Mouse (Mus musculus): Measurements from ENCODE around the gene Cfap52. TPM values are rescaled to one million over a fixed set of nuclear protein-coding genes. Genes with fewer than 3 reads are reported as not detected.

Gene Cfap52
- polyA plus RNA-seq, 1 experiment, result 35.5 TPM

DNA sequence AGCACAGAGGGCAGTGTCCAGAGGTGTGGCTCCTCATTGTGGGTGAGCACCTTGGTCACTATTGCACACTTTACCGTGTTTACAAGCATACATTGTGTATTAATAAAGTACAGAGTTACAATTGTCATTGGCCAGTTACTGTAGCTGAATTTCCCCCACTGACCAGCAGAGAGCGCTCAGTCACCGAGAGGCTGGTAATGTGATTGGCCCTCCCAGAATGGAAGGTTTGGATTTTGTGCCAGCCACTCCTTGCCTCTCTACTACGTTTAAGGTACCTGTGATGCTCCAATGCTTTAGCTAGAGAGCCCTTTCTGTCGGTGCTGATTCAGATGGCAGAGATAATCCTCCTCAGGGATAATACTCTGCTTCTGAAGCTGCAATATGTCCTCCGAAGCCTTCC is 38.7 kb upstream of the Cfap52 start:
- no peak overlapping the region for H3K4me3 ChIP-seq
- H3K36me3 ChIP-seq (ENCODE audit: control insufficient read depth, insufficient read depth), result no peaks in the 10 kb centered on the region
- TF ChIP-seq TCF12 (IDR thresholded peaks at IDR 0.05; ENCODE audit: insufficient read depth, poor library complexity, severe bottlenecking) (no peak), REST (IDR thresholded peaks at IDR 0.05; ENCODE audit: insufficient read depth, insufficient read length) (no peak), USF1 (IDR thresholded peaks at IDR 0.05; ENCODE audit: low read depth) (no peak), SRF (IDR thresholded peaks at IDR 0.05; ENCODE audit: control insufficient read depth, insufficient read length, low read depth) (no peak), TCF3 (IDR thresholded peaks at IDR 0.05; ENCODE audit: insufficient read length, low read depth) (no peak), E2F4 (IDR thresholded peaks at IDR 0.05; ENCODE audit: insufficient read depth) (no peak), MAX (IDR thresholded peaks at IDR 0.05; ENCODE audit: low read depth) (no peak)
- no peaks in the 10 kb centered on the region for H3K27me3 ChIP-seq (ENCODE audit: control insufficient read depth, insufficient read depth, insufficient read length)
- no peak overlapping the region for H3ac ChIP-seq (ENCODE audit: control insufficient read depth, insufficient read length)
- no peak overlapping the region for H3K4me2 ChIP-seq (ENCODE audit: low read depth)
- no peaks in the 10 kb centered on the region for H3K79me2 ChIP-seq (ENCODE audit: control insufficient read depth, insufficient read depth)

GRCm38 (mm10) chr11:67999629-68000028 is 34.2 kb upstream of the Cfap52 start:
- no peaks in the 10 kb centered on the region for H3K79me2 ChIP-seq (ENCODE audit: control insufficient read depth, insufficient read depth)
- H3K36me3 ChIP-seq (ENCODE audit: control insufficient read depth, insufficient read depth), result peaks cover 7% of the 10 kb centered on the region
- no peak for TF ChIP-seq USF1 (IDR thresholded peaks at IDR 0.05; ENCODE audit: low read depth)
- TF ChIP-seq CEBPB (IDR thresholded peaks at IDR 0.05; ENCODE audit: insufficient read depth, poor library complexity, severe bottlenecking), result no peak
- no peak for TF ChIP-seq POLR2AphosphoS2 (IDR thresholded peaks at IDR 0.05; ENCODE audit: insufficient read length, low read depth)
- TF ChIP-seq POLR2A (IDR thresholded peaks at IDR 0.05; ENCODE audit: insufficient read length, low read depth), result no peak
- no peak for TF ChIP-seq SRF (IDR thresholded peaks at IDR 0.05; ENCODE audit: control insufficient read depth, insufficient read length, low read depth)
- no peak for TF ChIP-seq MYOG (IDR thresholded peaks at IDR 0.05; ENCODE audit: control insufficient read depth in 1 of 3, insufficient read depth in 1 of 3, insufficient read length in 2 of 3, low read depth in 2 of 3)
- no peak for TF ChIP-seq MAX (IDR thresholded peaks at IDR 0.05; ENCODE audit: low read depth)
- TF ChIP-seq E2F4 (IDR thresholded peaks at IDR 0.05; ENCODE audit: insufficient read depth), result no peak
- no peak for TF ChIP-seq TCF12 (IDR thresholded peaks at IDR 0.05; ENCODE audit: insufficient read depth, poor library complexity, severe bottlenecking)
- H3K4me3 ChIP-seq, result no peak overlapping the region
- H3K27me3 ChIP-seq (ENCODE audit: control insufficient read depth, insufficient read depth, insufficient read length), result no peaks in the 10 kb centered on the region
- H3ac ChIP-seq (ENCODE audit: control insufficient read depth, insufficient read length), result no peak overlapping the region
- H3K4me2 ChIP-seq (ENCODE audit: low read depth), result no peak overlapping the region

DNA sequence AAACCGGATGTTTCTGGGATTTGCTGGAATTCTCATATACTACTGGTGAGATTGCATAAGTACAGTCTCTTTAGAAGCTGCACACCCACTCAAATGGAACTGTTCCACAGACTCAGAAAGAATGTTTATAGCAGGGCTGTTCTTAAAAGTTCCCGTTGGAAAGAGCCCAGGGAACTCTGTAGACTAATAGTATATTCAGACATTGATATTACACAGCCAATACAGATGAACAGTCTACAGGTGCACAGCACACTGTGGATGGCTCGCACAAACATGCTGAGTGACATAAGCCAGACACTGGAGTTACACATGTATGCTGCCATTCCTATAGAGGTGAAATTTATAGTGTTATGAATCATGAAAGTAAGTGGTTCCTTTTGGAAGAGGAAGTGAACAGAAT is 33.5 kb upstream of the Cfap52 start:
- Histone ChIP-seq H3K79me2 (ENCODE audit: control insufficient read depth, insufficient read depth) (no peaks in the 10 kb centered on the region), H3K27me3 (ENCODE audit: control insufficient read depth, insufficient read depth, insufficient read length) (no peaks in the 10 kb centered on the region), H3K36me3 (ENCODE audit: control insufficient read depth, insufficient read depth) (peaks cover 7% of the 10 kb centered on the region), H3K4me3 (no peak overlapping the region), H3K4me2 (ENCODE audit: low read depth) (no peak overlapping the region), H3ac (ENCODE audit: control insufficient read depth, insufficient read length) (no peak overlapping the region)
- no peak for TF ChIP-seq SRF (IDR thresholded peaks at IDR 0.05; ENCODE audit: control insufficient read depth, insufficient read length, low read depth)
- TF ChIP-seq POLR2AphosphoS2 (IDR thresholded peaks at IDR 0.05; ENCODE audit: insufficient read length, low read depth), result no peak
- TF ChIP-seq MAX (IDR thresholded peaks at IDR 0.05; ENCODE audit: low read depth), result no peak
- no peak for TF ChIP-seq CEBPB (IDR thresholded peaks at IDR 0.05; ENCODE audit: insufficient read depth, poor library complexity, severe bottlenecking)
- no peak for TF ChIP-seq USF1 (IDR thresholded peaks at IDR 0.05; ENCODE audit: low read depth)
- TF ChIP-seq MYOD1 (IDR thresholded peaks at IDR 0.05; ENCODE audit: control insufficient read depth in 1 of 3, insufficient read length in 2 of 3, low read depth in 2 of 3), result no peak
- TF ChIP-seq POLR2A (IDR thresholded peaks at IDR 0.05; ENCODE audit: insufficient read length, low read depth), result no peak
- no peak for TF ChIP-seq TCF12 (IDR thresholded peaks at IDR 0.05; ENCODE audit: insufficient read depth, poor library complexity, severe bottlenecking)
- TF ChIP-seq TCF3 (IDR thresholded peaks at IDR 0.05; ENCODE audit: insufficient read length, low read depth), result no peak
- no peak for TF ChIP-seq E2F4 (IDR thresholded peaks at IDR 0.05; ENCODE audit: insufficient read depth)
- no peak for TF ChIP-seq REST (IDR thresholded peaks at IDR 0.05; ENCODE audit: insufficient read depth, insufficient read length)
- TF ChIP-seq MYOG (IDR thresholded peaks at IDR 0.05; ENCODE audit: control insufficient read depth in 1 of 3, insufficient read depth in 1 of 3, insufficient read length in 2 of 3, low read depth in 2 of 3), result no peak

- TF ChIP-seq POLR2AphosphoS2 (IDR thresholded peaks at IDR 0.05; ENCODE audit: insufficient read length, low read depth) (no peak), USF1 (IDR thresholded peaks at IDR 0.05; ENCODE audit: low read depth) (no peak), TCF3 (IDR thresholded peaks at IDR 0.05; ENCODE audit: insufficient read length, low read depth) (no peak), E2F4 (IDR thresholded peaks at IDR 0.05; ENCODE audit: insufficient read depth) (no peak), MYOG (IDR thresholded peaks at IDR 0.05; ENCODE audit: control insufficient read depth in 1 of 3, insufficient read depth in 1 of 3, insufficient read length in 2 of 3, low read depth in 2 of 3) (no peak), SRF (IDR thresholded peaks at IDR 0.05; ENCODE audit: control insufficient read depth, insufficient read length, low read depth) (no peak), MAX (IDR thresholded peaks at IDR 0.05; ENCODE audit: low read depth) (no peak), POLR2A (IDR thresholded peaks at IDR 0.05; ENCODE audit: insufficient read length, low read depth) (no peak), TCF12 (IDR thresholded peaks at IDR 0.05; ENCODE audit: insufficient read depth, poor library complexity, severe bottlenecking) (no peak), CEBPB (IDR thresholded peaks at IDR 0.05; ENCODE audit: insufficient read depth, poor library complexity, severe bottlenecking) (no peak), REST (IDR thresholded peaks at IDR 0.05; ENCODE audit: insufficient read depth, insufficient read length) (no peak), MYOD1 (IDR thresholded peaks at IDR 0.05; ENCODE audit: control insufficient read depth in 1 of 3, insufficient read length in 2 of 3, low read depth in 2 of 3) (no peak)
- H3K36me3 ChIP-seq (ENCODE audit: control insufficient read depth, insufficient read depth), result peaks cover 10% of the 10 kb centered on the region
- H3K4me2 ChIP-seq (ENCODE audit: low read depth), result no peak overlapping the region
- H3K27me3 ChIP-seq (ENCODE audit: control insufficient read depth, insufficient read depth, insufficient read length), result no peaks in the 10 kb centered on the region
- no peak overlapping the region for H3ac ChIP-seq (ENCODE audit: control insufficient read depth, insufficient read length)
- H3K4me3 ChIP-seq, result no peak overlapping the region
- no peaks in the 10 kb centered on the region for H3K79me2 ChIP-seq (ENCODE audit: control insufficient read depth, insufficient read depth)
Measured at GRCm38 (mm10) chr11:67995965-67996364, 30.5 kb upstream of the Cfap52 start.

DNA sequence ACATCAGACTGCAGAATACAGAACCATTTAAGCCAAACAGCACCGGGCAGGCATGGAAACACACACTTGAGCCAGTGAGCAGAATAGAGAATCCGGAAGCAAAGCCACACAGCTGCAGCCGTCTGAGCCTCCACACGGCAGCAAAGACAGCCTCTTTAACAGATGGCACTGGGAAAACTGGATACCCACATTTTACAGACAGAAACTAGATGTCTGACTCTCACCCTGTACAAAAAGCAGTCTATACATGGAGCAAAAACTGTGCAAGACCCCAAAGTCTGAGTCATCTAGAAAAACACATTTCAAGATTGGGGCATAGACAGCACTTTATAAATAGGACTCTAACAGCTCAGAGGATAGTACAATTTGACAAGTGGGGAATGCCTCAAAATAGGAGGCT is 25.8 kb upstream of the Cfap52 start:
- H3K79me2 ChIP-seq (ENCODE audit: control insufficient read depth, insufficient read depth), result no peaks in the 10 kb centered on the region
- TF ChIP-seq POLR2A (IDR thresholded peaks at IDR 0.05; ENCODE audit: insufficient read length, low read depth), result no peak
- TF ChIP-seq REST (IDR thresholded peaks at IDR 0.05; ENCODE audit: insufficient read depth, insufficient read length), result no peak
- TF ChIP-seq SRF (IDR thresholded peaks at IDR 0.05; ENCODE audit: control insufficient read depth, insufficient read length, low read depth), result no peak
- TF ChIP-seq MYOD1 (IDR thresholded peaks at IDR 0.05; ENCODE audit: control insufficient read depth in 1 of 3, insufficient read length in 2 of 3, low read depth in 2 of 3), result no peak
- TF ChIP-seq POLR2AphosphoS2 (IDR thresholded peaks at IDR 0.05; ENCODE audit: insufficient read length, low read depth), result no peak
- no peak for TF ChIP-seq TCF12 (IDR thresholded peaks at IDR 0.05; ENCODE audit: insufficient read depth, poor library complexity, severe bottlenecking)
- peaks cover 2% of the 10 kb centered on the region for H3K36me3 ChIP-seq (ENCODE audit: control insufficient read depth, insufficient read depth)
- H3K4me2 ChIP-seq (ENCODE audit: low read depth), result no peak overlapping the region
- no peaks in the 10 kb centered on the region for H3K27me3 ChIP-seq (ENCODE audit: control insufficient read depth, insufficient read depth, insufficient read length)
- H3K4me3 ChIP-seq, result no peak overlapping the region
- H3ac ChIP-seq (ENCODE audit: control insufficient read depth, insufficient read length), result no peak overlapping the region
